Mouse (Mus musculus) liver, embryonic 16.5 days (tissue): ENCODE measurements around the gene Hoxa1. TPM values are rescaled to one million over a fixed set of nuclear protein-coding genes. Genes with fewer than 3 reads are reported as not detected.

Experiments used
- ATAC-seq: fragments of 200-750 bp; cut with Nextera tagmentation; 2 replicates; pipeline ENCODE4 v1.8.0; 2017; ENCODE audit warnings: low read depth, mild to moderate bottlenecking, moderate number of reproducible peaks, moderate library complexity
- H3K27ac ChIP-seq: fragments of 300-500 bp; sonication (generic); 2 replicates; pipeline ENCODE4 v1.5.1; 2014; ENCODE audit warnings: mild to moderate bottlenecking, low read length
- H3K27me3 ChIP-seq: fragments of 300-500 bp; sonication (generic); 2 replicates; pipeline ENCODE4 v1.6.1; 2014; ENCODE audit warnings: low read depth, low read length, mixed read lengths; ENCODE audit not compliant: control insufficient read depth, insufficient read depth
- H3K36me3 ChIP-seq: fragments of 300-500 bp; sonication (generic); 2 replicates; pipeline ENCODE4 v1.6.1; 2014; ENCODE audit warnings: mild to moderate bottlenecking; ENCODE audit not compliant: control insufficient read depth, insufficient read depth
- H3K4me1 ChIP-seq: fragments of 300-500 bp; sonication (generic); 2 replicates; pipeline ENCODE4 v1.6.1; 2014; ENCODE audit warnings: low read depth, low read length, mixed read lengths; ENCODE audit not compliant: control insufficient read depth
- H3K4me2 ChIP-seq: fragments of 300-500 bp; sonication (generic); 2 replicates; pipeline ENCODE4 v1.6.1; 2014; ENCODE audit warnings: low read depth, low read length, mixed read lengths
- H3K4me3 ChIP-seq: fragments of 300-500 bp; sonication (generic); 2 replicates; pipeline ENCODE4 v1.5.1; 2014; ENCODE audit warnings: low read depth, mild to moderate bottlenecking, low read length
- H3K9ac ChIP-seq: fragments of 300-500 bp; sonication (generic); 2 replicates; pipeline ENCODE4 v1.6.1; 2014; ENCODE audit warnings: low read depth, low read length
- H3K9me3 ChIP-seq: fragments of 300-500 bp; sonication (generic); replicated peaks from 2 replicates; pipeline ENCODE4 v1.6.1; 2016; ENCODE audit warnings: low read length; ENCODE audit not compliant: control insufficient read depth
- WGBS: fragments of 180-500 bp; shearing (Covaris S2); extraction: QIAGEN DNeasy Blood & Tissue Kit; methylation state at CpG from one replicate; pipeline ENCODE4 v1.1.7; 2014; ENCODE audit not compliant: insufficient replicate concordance; 5-methylcytosine and 5-hydroxymethylcytosine counted together
- polyA plus RNA-seq: library from polyadenylated mRNA; unstranded; fragments of >200 nt; fragmentation: Nextera tagmentation; extraction: Ambion mirVana; gene quantifications from 2 replicates; pipeline ENCODE4 v1.2.1, GENCODE M21; 2015

The Hoxa1 gene
- polyA plus RNA-seq, 1 experiment from 2014 or later: 0.20 TPM

DNA sequence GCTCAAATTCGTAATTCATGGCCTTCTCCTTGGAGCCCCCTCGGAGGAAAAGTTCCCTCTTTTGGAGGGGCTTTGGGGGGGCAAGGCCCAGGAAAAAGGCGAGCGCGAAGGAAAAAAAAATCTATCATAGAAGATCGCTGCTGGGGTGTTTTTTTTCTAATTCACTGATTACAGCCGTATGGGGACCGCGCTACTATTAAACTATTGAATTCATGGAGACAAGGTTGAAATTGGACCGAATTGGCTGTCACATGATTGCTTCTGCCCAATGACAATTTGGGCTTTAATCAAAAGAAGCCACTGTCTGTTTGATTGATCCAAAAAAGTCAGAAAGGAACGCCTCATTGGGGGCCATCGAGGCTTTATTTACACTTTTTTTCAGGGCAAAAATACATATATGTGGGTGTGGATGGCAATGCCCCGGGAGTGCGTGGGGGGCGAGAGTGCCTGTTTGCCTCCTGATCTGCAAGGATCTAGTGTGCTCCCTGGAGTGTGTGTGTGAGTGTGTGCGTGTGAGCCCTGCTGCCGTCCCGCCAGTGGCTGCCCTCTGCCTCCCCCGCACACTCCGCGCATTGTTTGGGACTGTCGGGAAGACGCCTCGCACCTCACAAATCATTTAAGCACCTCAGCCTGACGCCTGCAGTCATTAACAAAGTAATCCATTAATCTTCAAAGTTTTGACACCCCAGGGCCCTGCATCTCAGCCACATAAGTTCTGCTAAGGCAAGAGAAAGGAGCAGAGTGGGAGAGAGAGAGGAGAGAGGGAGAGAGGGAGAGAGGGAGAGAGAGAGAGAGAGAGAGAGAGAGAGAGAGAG, 6.7 kb upstream of the Hoxa1 start, which contains the start of gene Hoxa2:
TSS of gene Hoxa2 (minus strand) at position 206 of the 815 bp plus-strand sequence.
- 0 out of 2 replicates have a peak within 1 kb of the TSS, but pooled peaks have one; percentile 0 for H3K4me2 ChIP-seq
- H3K9me3 ChIP-seq: no peaks in the 10 kb centered on the region
- H3K36me3 ChIP-seq: no peaks in the 10 kb centered on the region
- H3K9ac ChIP-seq: no peak within 1 kb of the TSS
- H3K27ac ChIP-seq: no peak within 1 kb of the TSS
- peaks cover 93% of the 10 kb centered on the region for H3K27me3 ChIP-seq
- H3K4me3 ChIP-seq: peak within 1 kb of the TSS; percentile 30
- no peaks in the 10 kb centered on the region for H3K4me1 ChIP-seq
- 2% methylated on average over 25 of the region's 25 CpGs for whole genome bisulfite sequencing
- no peak for ATAC-seq

- no peaks in the 10 kb centered on the region for H3K36me3 ChIP-seq
- peak overlapping the region; percentile 30 for H3K4me3 ChIP-seq
- no peak for ATAC-seq
- 1% methylated on average over 39 of the region's 39 CpGs for WGBS
- H3K27me3 ChIP-seq: peaks cover 94% of the 10 kb centered on the region
- 0 out of 2 replicates have a peak overlapping the region, but pooled peaks have one; percentile 0 for H3K4me2 ChIP-seq
- no peak overlapping the region for H3K27ac ChIP-seq
- no peaks in the 10 kb centered on the region for H3K4me1 ChIP-seq
- no peak overlapping the region for H3K9ac ChIP-seq
- H3K9me3 ChIP-seq: no peaks in the 10 kb centered on the region
Measured at GRCm38 (mm10) chr6:52164051-52164625, 6.0 kb upstream of the Hoxa1 start.

GRCm38 (mm10) chr6:52163366-52164031, 5.4 kb upstream of the Hoxa1 start:
- Histone ChIP-seq H3K36me3 (no peaks in the 10 kb centered on the region), H3K9ac (no peak overlapping the region), H3K27ac (no peak overlapping the region), H3K27me3 (peaks cover 96% of the 10 kb centered on the region), H3K9me3 (no peaks in the 10 kb centered on the region), H3K4me1 (no peaks in the 10 kb centered on the region), H3K4me3 (peak overlapping the region; percentile 30; the same call in 1 of the 2 replicates), H3K4me2 (no peak overlapping the region)
- ATAC-seq: no peak
- 9% methylated on average over 17 of the region's 17 CpGs for WGBS

DNA sequence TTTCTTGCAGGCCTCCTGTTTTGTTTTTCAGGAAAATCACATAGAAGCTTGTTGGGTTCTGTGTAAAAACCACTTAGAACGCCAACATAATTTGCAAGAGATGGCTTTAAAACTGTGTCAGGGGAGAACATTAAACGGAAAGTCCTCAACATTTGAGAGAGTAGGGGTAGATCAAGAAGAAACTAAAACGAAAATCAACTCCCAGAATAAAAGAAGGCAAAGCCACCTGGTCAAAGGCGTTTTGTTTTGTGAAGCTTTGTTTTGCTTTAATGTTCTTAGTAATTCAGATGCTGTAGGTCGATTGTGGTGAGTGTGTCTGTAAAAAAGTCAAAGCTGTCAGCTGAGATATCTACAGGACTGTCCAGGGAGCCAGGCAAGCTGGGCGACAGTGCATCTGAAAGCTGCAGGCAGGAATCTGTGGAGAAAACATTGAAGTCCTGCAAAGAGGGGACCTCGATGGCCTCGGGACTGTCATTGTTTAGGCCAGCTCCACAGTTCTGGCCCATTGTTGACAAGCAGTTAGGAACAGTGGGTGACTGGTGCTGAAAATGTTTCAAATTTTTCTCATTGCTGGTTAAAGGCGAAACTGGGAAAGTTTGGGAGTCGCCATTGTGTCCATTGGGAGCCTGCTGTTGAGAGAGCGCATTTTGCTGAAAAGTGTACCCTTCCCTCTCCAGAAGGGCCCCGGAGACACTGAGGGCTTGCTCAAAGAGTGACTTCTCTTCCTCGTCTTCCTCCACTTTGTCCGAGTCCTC, 4.7 kb upstream of the Hoxa1 start:
- H3K4me3 ChIP-seq: no peak overlapping the region
- no peak for ATAC-seq
- peaks cover 96% of the 10 kb centered on the region for H3K27me3 ChIP-seq

GRCm38 (mm10) chr6:52162093-52162380, 3.9 kb upstream of the Hoxa1 start:
- no peak overlapping the region for H3K4me3 ChIP-seq
- no peak overlapping the region for H3K9ac ChIP-seq
- H3K4me2 ChIP-seq: no peak overlapping the region
- no peaks in the 10 kb centered on the region for H3K9me3 ChIP-seq
- H3K4me1 ChIP-seq: no peaks in the 10 kb centered on the region
- no peaks in the 10 kb centered on the region for H3K36me3 ChIP-seq
- no peak for ATAC-seq
- 33% methylated on average over 1 of the region's 1 CpGs for WGBS
- peaks cover 96% of the 10 kb centered on the region for H3K27me3 ChIP-seq
- H3K27ac ChIP-seq: no peak overlapping the region

More for the DNA sequence above, 4.7 kb upstream of the Hoxa1 start:
- 14% methylated on average over 14 of the region's 14 CpGs for WGBS
- Histone ChIP-seq H3K9ac (no peak overlapping the region), H3K4me2 (no peak overlapping the region), H3K36me3 (no peaks in the 10 kb centered on the region), H3K4me1 (no peaks in the 10 kb centered on the region), H3K9me3 (no peaks in the 10 kb centered on the region), H3K27ac (no peak overlapping the region)

DNA sequence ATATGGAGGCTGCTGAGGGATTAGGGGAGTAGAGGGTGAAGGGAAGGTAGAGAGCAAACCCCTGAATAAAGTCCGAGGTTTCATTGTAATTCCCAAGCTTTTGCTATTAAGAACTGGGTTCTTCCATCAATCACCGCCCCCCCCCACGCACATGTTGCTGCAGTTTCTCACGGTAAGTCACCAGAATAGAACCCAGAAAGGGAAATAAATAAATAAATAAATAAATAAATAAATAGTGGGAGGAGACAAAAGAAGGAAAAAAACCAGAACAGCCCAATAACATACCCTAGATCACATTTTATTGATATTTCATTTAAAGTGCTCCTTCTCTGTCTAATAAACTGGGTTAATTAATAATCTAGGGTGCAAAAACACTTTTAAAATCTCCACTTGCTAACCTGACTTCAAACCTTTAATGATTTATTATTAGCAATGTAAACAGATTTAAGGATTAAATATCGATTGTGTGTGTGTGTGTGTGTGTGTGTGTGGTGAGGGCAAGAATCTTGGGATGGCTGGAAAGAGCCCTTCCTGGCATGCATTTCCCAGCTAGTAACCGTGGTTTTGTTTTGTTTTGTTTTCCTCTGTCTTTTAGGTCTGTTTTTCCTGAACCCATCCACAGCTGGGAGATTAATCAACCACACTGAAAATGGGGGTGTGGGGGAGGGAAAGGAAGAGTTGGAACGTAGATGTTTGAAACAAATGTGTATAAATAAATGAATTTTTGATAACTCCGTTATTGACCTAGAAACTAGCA, 3.4 kb upstream of the Hoxa1 start:
- Histone ChIP-seq H3K27ac (no peak overlapping the region), H3K27me3 (peaks cover 96% of the 10 kb centered on the region), H3K4me2 (no peak overlapping the region), H3K4me1 (no peaks in the 10 kb centered on the region), H3K4me3 (no peak overlapping the region), H3K36me3 (no peaks in the 10 kb centered on the region), H3K9ac (no peak overlapping the region), H3K9me3 (no peaks in the 10 kb centered on the region)
- 25% methylated on average over 8 of the region's 8 CpGs for WGBS
- ATAC-seq: no peak

- Histone ChIP-seq H3K27me3 (peaks cover 95% of the 10 kb centered on the region), H3K36me3 (no peaks in the 10 kb centered on the region), H3K4me2 (no peak overlapping the region), H3K9me3 (no peaks in the 10 kb centered on the region), H3K27ac (no peak overlapping the region), H3K9ac (no peak overlapping the region), H3K4me3 (no peak overlapping the region), H3K4me1 (no peaks in the 10 kb centered on the region)
- ATAC-seq: no peak
- WGBS: 16% methylated on average over 30 of the region's 30 CpGs
Measured at GRCm38 (mm10) chr6:52160511-52161335, 2.6 kb upstream of the Hoxa1 start.

- no peak overlapping the region for H3K4me3 ChIP-seq
- H3K9ac ChIP-seq: no peak overlapping the region
- WGBS: 11% methylated on average over 9 of the region's 9 CpGs
- ATAC-seq: no peak
- H3K9me3 ChIP-seq: no peaks in the 10 kb centered on the region
- H3K4me1 ChIP-seq: no peaks in the 10 kb centered on the region
- no peaks in the 10 kb centered on the region for H3K36me3 ChIP-seq
- peaks cover 94% of the 10 kb centered on the region for H3K27me3 ChIP-seq
- no peak overlapping the region for H3K27ac ChIP-seq
- H3K4me2 ChIP-seq: no peak overlapping the region
Measured at GRCm38 (mm10) chr6:52159979-52160378, 1.9 kb upstream of the Hoxa1 start.
